Mouse (Mus musculus) kidney, postnatal 0 days (tissue): ENCODE measurements around the gene Lrp4. TPM values are rescaled to one million over a fixed set of nuclear protein-coding genes. Genes with fewer than 3 reads are reported as not detected.
A peak's percentile ranks its signal among the peaks of the same experiment; 100 is the strongest.

Experiments
- ATAC-seq: fragments of 200-750 bp; cut with Nextera tagmentation; replicated peaks from 2 replicates; pipeline ENCODE4 v1.8.0; 2017; ENCODE audit warnings: low read depth, moderate number of reproducible peaks, moderate TSS enrichment, moderate library complexity; ENCODE audit not compliant: low FRiP score
- DNase-seq: peaks from one replicate; pipeline ENCODE4 v3.0.0-alpha.2; 2016; ENCODE audit warnings: low spot score
- H3K27ac ChIP-seq: fragments of 300-500 bp; sonication (generic); 2 replicates; pipeline ENCODE4 v1.5.1; 2014; ENCODE audit warnings: mild to moderate bottlenecking
- H3K27me3 ChIP-seq: fragments of 300-500 bp; sonication (generic); 2 replicates; pipeline ENCODE4 v1.6.1; 2014; ENCODE audit warnings: low read length, mixed read lengths; ENCODE audit not compliant: insufficient read depth
- H3K36me3 ChIP-seq: fragments of 300-500 bp; sonication (generic); 2 replicates; pipeline ENCODE4 v1.6.1; 2014; ENCODE audit warnings: low read length, mixed read lengths; ENCODE audit not compliant: insufficient read depth
- H3K4me1 ChIP-seq: fragments of 300-500 bp; sonication (generic); replicated peaks from 2 replicates; pipeline ENCODE4 v1.6.1; 2014; ENCODE audit warnings: antibody characterized with exemption, low read length, mixed read lengths; ENCODE audit not compliant: insufficient read depth
- H3K4me2 ChIP-seq: fragments of 300-500 bp; sonication (generic); 2 replicates; pipeline ENCODE4 v1.6.1; 2014; ENCODE audit warnings: mild to moderate bottlenecking, low read length, moderate library complexity, mixed read lengths
- H3K4me3 ChIP-seq: fragments of 300-500 bp; sonication (generic); replicated peaks from 2 replicates; pipeline ENCODE4 v1.5.1; 2014; ENCODE audit warnings: low read depth, low read length
- H3K9ac ChIP-seq: fragments of 300-500 bp; sonication (generic); 2 replicates; pipeline ENCODE4 v1.6.1; 2014; ENCODE audit warnings: low read depth, low read length
- H3K9me3 ChIP-seq: fragments of 300-500 bp; sonication (generic); replicated peaks from 2 replicates; pipeline ENCODE4 v1.6.1; 2016; ENCODE audit warnings: low read length, inconsistent platforms, mixed read lengths
- CTCF ChIP-seq: IDR thresholded peaks from 2 replicates; pipeline ENCODE4 v1.5.1; 2016; ENCODE audit warnings: antibody characterized with exemption, low read depth, mild to moderate bottlenecking, moderate library complexity
- WGBS: fragments of 180-500 bp; shearing (Covaris S2); extraction: QIAGEN DNeasy Blood & Tissue Kit; methylation state at CpG from one replicate; pipeline ENCODE4 v1.1.7; 2014; 5-methylcytosine and 5-hydroxymethylcytosine counted together
- polyA plus RNA-seq: library from polyadenylated mRNA; unstranded; fragments of >200 nt; fragmentation: Nextera tagmentation; extraction: Ambion mirVana; gene quantifications from 2 replicates; pipeline ENCODE4 v1.2.1, GENCODE M21; 2015

The Lrp4 gene
- polyA plus RNA-seq, 1 experiment from 2014 or later, result 5.9 TPM

- no peak for ATAC-seq
- H3K4me2 ChIP-seq, result no peak overlapping the region; the same call in 1 of the 2 replicates
- H3K4me1 ChIP-seq, result peaks cover 16% of the 10 kb centered on the region
- DNase-seq, result no peak
- H3K9me3 ChIP-seq, result no peaks in the 10 kb centered on the region
- no peak overlapping the region for H3K27ac ChIP-seq
- WGBS, result 69% methylated on average over 7 of the region's 7 CpGs
- no peaks in the 10 kb centered on the region for H3K36me3 ChIP-seq
- H3K27me3 ChIP-seq, result no peaks in the 10 kb centered on the region
- no peak overlapping the region for H3K9ac ChIP-seq
- no peak overlapping the region for H3K4me3 ChIP-seq
- no peak for TF ChIP-seq CTCF
Measured at GRCm38 (mm10) chr2:91460771-91461170, 3.5 kb downstream of the Lrp4 start.

GRCm38 (mm10) chr2:91461341-91461740, 4.0 kb downstream of the Lrp4 start:
- ATAC-seq (no peak), DNase-seq (no peak)
- Histone ChIP-seq H3K27me3 (no peaks in the 10 kb centered on the region), H3K4me3 (no peak overlapping the region), H3K9me3 (no peaks in the 10 kb centered on the region), H3K4me2 (no peak overlapping the region), H3K9ac (no peak overlapping the region), H3K36me3 (no peaks in the 10 kb centered on the region), H3K27ac (no peak overlapping the region), H3K4me1 (peaks cover 16% of the 10 kb centered on the region)
- TF ChIP-seq CTCF, result no peak
- WGBS, result 60% methylated on average over 3 of the region's 3 CpGs

GRCm38 (mm10) chr2:91462196-91462595, 4.9 kb downstream of the Lrp4 start:
- no peaks in the 10 kb centered on the region for H3K36me3 ChIP-seq
- no peak for DNase-seq
- no peaks in the 10 kb centered on the region for H3K9me3 ChIP-seq
- ATAC-seq, result no peak
- H3K4me2 ChIP-seq, result peak overlapping the region; percentile 33
- H3K4me1 ChIP-seq, result peaks cover 16% of the 10 kb centered on the region
- 8% methylated on average over 2 of the region's 2 CpGs for WGBS
- no peak for TF ChIP-seq CTCF
- no peak overlapping the region for H3K27ac ChIP-seq
- no peak overlapping the region for H3K4me3 ChIP-seq
- no peaks in the 10 kb centered on the region for H3K27me3 ChIP-seq
- 0 out of 2 replicates have a peak overlapping the region, but pooled peaks have one; percentile 23 for H3K9ac ChIP-seq

- Histone ChIP-seq H3K27me3 (no peaks in the 10 kb centered on the region), H3K27ac (no peak overlapping the region), H3K4me1 (peaks cover 16% of the 10 kb centered on the region), H3K9me3 (no peaks in the 10 kb centered on the region), H3K4me3 (no peak overlapping the region), H3K36me3 (no peaks in the 10 kb centered on the region), H3K9ac (no peak overlapping the region), H3K4me2 (peak overlapping the region; percentile 33)
- TF ChIP-seq CTCF, result no peak
- 14% methylated on average over 12 of the region's 12 CpGs for WGBS
- no peak for ATAC-seq
- DNase-seq, result no peak
Measured at GRCm38 (mm10) chr2:91462681-91463080, 5.4 kb downstream of the Lrp4 start.

GRCm38 (mm10) chr2:91465934-91466333, 8.6 kb downstream of the Lrp4 start:
- Histone ChIP-seq H3K4me3 (no peak overlapping the region), H3K36me3 (no peaks in the 10 kb centered on the region), H3K27me3 (no peaks in the 10 kb centered on the region), H3K9me3 (no peaks in the 10 kb centered on the region), H3K4me1 (peaks cover 20% of the 10 kb centered on the region), H3K27ac (no peak overlapping the region), H3K4me2 (no peak overlapping the region), H3K9ac (no peak overlapping the region)
- ATAC-seq (no peak), DNase-seq (no peak)
- 83% methylated on average over 3 of the region's 3 CpGs for WGBS
- no peak for TF ChIP-seq CTCF

GRCm38 (mm10) chr2:91467613-91468012, 10.3 kb downstream of the Lrp4 start:
- no peak for ATAC-seq
- 48% methylated on average over 8 of the region's 8 CpGs for WGBS
- H3K27ac ChIP-seq, result no peak overlapping the region

GRCm38 (mm10) chr2:91470055-91470647, 12.8 kb downstream of the Lrp4 start:
- 54% methylated on average over 7 of the region's 7 CpGs for WGBS
- H3K9me3 ChIP-seq, result no peaks in the 10 kb centered on the region
- TF ChIP-seq CTCF, result no peak
- H3K27me3 ChIP-seq, result no peaks in the 10 kb centered on the region
- no peak for ATAC-seq
- H3K4me3 ChIP-seq, result no peak overlapping the region
- peaks cover 8% of the 10 kb centered on the region; the same call in 1 of the 2 replicates for H3K36me3 ChIP-seq
- no peak for DNase-seq
- no peak overlapping the region for H3K9ac ChIP-seq
- H3K27ac ChIP-seq, result no peak overlapping the region
- 0 out of 2 replicates have a peak, but pooled peaks cover 4% of the 10 kb centered on the region for H3K4me1 ChIP-seq
- no peak overlapping the region for H3K4me2 ChIP-seq

More at GRCm38 (mm10) chr2:91467613-91468012, 10.3 kb downstream of the Lrp4 start:
- no peaks in the 10 kb centered on the region for H3K9me3 ChIP-seq
- no peak for TF ChIP-seq CTCF
- no peak overlapping the region for H3K4me3 ChIP-seq
- no peaks in the 10 kb centered on the region for H3K36me3 ChIP-seq
- peak; percentile 68 for DNase-seq
- no peak overlapping the region for H3K4me2 ChIP-seq
- H3K4me1 ChIP-seq, result peaks cover 11% of the 10 kb centered on the region
- H3K9ac ChIP-seq, result no peak overlapping the region
- H3K27me3 ChIP-seq, result no peaks in the 10 kb centered on the region
